Mouse (Mus musculus): ENCODE measurements around the gene 1700017B05Rik. TPM values are rescaled to one million over a fixed set of nuclear protein-coding genes. Genes with fewer than 3 reads are reported as not detected.
"Not testable (repeated sequence)": the region's sequence is repeated elsewhere in the genome, so short reads cannot be mapped to it uniquely, and the experiment has no call there.

Gene 1700017B05Rik
- total RNA-seq, 2 experiments from 2014 or later, result 10.2 to 12.8 TPM

- no peak for DNase-seq
Measured at GRCm38 (mm10) chr9:57247201-57247671, 15.2 kb downstream of the 1700017B05Rik start.

GRCm38 (mm10) chr9:57246482-57246881 lies 15.9 kb downstream of the 1700017B05Rik start:
- DNase-seq, result no peak

DNA sequence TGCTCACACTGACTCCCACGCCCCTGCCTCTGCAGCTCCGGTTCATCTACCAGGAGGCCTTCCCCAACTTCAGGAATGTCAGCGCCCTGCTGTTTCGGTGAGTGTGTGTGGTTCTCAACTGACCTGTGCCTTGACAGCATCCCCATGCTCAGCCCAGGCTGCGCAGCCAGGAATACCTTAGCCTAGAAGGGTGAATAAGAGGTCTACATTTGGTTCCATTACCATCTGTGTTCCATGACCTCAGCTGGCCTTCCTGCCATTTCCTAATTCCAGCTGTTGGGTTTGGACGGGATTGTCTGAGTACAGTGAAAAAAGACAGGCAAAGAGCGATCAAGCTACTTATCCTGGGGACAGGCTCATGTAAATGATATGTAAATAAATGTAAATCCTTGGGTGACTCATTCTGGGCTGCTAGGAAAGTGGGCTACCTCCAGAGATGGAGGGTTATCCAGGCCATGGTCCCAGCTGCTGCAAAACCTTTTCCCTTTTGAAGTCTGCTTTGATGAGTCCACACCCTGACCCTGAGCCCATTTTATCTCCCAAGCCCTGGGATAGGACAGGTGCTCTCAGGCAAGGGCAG lies 18.2 kb downstream of the 1700017B05Rik start:
- DNase-seq, result no peak

GRCm38 (mm10) chr9:57242916-57243315 lies 19.5 kb downstream of the 1700017B05Rik start:
- no peak for DNase-seq

DNA sequence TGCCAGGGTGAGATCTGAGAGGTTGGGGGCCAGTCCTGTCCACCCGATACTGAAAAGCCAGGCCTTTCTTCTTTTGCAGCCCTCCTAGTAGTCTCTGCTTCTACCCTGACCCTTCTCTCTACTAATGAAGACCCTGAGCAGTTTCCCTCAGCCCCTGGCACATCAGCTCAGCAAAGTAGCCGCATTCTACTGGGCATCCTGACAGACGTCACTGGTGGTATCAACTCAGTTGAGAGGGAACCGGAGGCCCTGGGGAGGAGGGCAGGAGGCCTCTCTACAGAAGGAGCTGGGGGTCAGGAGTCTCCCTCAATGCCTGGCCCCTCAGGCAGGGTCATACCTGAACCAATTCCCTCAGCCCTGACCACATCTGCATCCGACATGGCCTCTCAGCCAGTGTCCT lies 21.3 kb downstream of the 1700017B05Rik start:
- no peak for DNase-seq

- DNase-seq, result no peak
Measured at GRCm38 (mm10) chr9:57238220-57238619, 24.2 kb downstream of the 1700017B05Rik start.

- DNase-seq, result no peak
Measured at GRCm38 (mm10) chr9:57237705-57238104, 24.7 kb downstream of the 1700017B05Rik start.

GRCm38 (mm10) chr9:57236256-57236655 lies 26.2 kb downstream of the 1700017B05Rik start, which contains the start of gene Trcg1:
Gene Trcg1 (plus strand): TSS chr9:57236556.
- no peak for DNase-seq

GRCm38 (mm10) chr9:57233767-57234166 lies 28.6 kb downstream of the 1700017B05Rik start:
- no peak for DNase-seq

DNA sequence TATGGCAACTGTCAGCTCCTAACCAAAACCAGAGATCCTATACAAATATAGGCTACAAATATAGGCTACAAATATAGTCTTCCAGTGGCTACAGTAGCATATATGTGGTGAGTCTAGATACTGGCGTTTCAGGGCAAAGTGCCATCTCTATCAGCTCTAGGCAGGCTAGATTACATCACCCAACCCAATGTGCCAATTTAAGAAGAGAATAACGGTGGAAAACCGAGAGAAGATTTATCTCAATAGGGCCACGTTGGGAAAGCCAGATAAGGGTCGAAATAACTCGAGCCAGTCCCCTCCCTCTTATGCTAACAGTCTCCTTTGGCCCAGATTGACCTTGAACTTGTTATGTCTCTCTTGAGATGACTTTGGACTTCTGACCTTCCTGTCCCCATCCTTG lies 29.3 kb downstream of the 1700017B05Rik start:
- DNase-seq, result no peak

DNA sequence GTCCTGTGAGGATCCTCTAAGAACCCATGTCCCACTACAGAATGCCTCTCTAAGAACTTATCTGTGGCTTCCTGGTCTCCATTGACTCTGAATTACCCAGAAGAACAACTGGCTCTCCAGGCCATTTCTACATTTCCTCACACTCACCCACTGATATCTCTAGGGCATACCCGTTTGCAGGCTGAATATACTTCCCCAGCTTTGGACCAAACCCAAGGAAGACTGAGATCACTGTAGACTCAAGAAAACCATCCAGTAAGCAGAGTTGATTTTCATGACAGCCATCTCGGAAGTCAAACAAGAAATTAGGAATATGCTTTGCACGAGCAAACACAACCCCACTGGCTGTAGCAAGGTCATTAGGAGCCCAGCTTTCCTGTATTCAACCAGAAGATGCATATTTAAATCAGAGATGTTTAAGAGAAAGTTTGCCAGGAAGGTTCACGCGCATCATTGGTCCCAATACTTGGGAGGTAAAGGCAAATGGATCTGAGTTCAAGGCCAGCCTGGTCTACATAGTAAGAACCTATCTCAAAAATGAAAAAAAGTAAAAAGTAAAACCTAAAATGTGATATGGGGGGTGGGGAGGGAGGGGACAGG lies 30.0 kb downstream of the 1700017B05Rik start:
- no peak for DNase-seq

DNA sequence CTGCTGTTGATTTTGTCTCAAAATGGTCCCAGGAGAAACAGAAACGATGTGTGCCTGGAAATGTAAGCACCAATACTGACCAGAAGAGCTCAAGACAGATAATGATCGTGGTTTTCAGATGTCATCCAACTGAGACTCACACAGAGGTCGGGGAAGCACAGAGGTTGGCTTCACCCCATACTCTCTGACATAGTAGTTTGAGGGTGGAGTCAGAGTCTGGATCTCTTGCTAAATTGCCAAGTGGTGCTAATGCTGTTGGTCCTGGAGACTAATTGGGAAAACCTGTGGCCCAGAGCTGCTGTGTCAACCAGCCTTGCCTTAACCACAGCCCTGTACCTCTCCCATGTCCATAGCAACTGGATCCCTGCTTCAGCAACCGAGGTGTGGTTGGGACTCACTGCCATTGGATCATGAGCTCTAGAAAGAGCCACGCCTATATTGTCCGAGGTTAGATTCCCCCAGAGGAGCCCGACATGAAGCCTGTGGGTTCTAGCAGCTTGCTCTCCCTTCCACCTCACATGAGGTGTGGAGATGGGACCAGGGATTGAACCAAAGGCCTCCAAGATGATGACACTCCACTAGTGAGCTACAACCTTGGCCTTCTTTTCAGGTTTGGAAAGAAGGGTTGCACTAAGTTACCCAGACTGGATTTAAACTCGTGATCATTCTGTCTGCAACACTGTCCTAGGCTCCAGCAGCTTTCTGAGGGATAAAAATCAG lies 30.7 kb downstream of the 1700017B05Rik start:
- no peak for DNase-seq

- no peak for DNase-seq
Measured at GRCm38 (mm10) chr9:57230146-57230783, 32.1 kb downstream of the 1700017B05Rik start.

GRCm38 (mm10) chr9:57229726-57230125 lies 32.7 kb downstream of the 1700017B05Rik start:
- no peak for DNase-seq

DNA sequence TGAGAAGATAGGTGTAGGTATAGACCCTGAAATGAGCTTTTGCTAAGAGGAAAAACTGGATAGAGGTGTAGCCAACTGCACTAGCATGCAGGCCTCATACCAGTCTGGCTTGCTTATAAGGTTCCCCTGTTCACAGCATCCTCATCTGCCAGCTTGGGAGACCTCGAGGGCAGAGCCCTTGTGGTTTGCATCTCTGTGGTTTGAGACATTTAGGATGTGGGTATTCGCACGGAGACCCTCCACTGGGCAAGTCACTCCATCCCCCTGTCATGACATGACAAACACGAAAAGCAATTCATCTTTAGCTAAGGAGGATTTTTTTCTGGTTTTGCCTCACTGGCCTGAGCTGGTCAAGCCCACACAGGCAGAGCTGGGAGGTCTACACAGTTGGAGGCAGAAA lies 34.2 kb downstream of the 1700017B05Rik start:
- no peak for DNase-seq

GRCm38 (mm10) chr9:57227203-57227602 lies 35.2 kb downstream of the 1700017B05Rik start:
- no peak for DNase-seq

DNA sequence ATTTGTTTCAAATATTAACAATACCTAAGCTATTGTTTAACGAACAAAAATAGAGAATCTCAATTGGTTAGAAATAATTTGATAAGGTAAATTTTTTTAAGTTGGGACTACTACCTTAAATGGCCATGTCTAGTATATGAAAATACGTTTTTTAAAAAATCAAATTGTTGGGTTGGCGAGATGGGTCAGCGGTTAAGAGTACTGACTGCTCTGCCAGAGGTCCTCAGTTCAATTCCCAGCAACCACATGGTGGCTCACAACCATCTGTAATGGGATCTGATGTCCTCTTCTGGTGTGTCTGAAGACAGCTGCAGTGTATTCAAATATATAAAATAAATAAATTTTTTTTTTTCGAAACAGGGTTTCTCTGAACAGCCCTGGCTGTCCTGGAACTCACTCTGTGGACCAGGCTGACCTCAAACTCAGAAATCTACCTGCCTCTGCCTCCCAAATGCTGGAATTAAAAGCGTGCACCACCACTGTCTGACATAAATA lies 35.7 kb downstream of the 1700017B05Rik start:
- DNase-seq, result not testable (repeated sequence)

DNA sequence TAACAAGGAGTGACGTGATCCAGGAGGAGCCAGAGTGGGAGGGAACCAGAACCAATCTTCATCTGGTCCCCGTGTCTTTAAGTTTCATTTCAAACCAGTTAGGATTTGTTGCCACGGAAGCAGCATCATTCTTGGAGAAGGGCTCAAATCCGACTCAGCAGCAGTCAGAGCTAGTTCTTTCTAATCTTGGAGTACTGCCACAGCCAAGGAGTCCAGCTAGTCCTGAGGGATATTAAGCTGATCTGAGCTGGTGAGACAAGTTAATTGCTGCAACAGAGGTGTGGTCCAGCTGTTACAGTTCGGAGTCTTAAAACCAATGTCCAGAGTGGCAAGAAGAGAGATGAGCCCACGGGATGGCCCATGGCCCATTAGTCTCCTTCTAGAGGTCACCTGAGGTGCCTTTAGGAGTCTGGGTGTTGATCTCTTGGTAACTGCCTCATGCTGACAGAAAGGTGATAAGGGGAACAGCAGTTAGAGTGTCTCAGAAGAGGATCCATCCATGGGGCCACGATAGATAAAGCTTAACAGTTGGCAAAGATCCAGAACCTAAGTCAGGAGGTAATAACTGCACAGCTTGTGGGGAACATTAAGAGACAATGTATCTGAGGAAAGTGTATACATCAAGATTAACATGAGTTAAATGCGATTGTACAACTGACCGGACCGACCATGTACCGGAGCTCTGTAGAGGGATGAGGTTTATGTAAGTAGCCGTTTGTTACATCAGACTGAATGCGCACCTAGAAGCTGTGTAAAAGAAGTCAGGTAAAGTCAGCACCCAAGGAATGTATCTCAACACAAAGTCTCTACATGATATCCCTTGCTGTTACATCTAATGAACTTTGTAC lies 36.4 kb downstream of the 1700017B05Rik start:
- no peak for DNase-seq

GRCm38 (mm10) chr9:57223341-57223740 lies 39.1 kb downstream of the 1700017B05Rik start:
- DNase-seq, result no peak

GRCm38 (mm10) chr9:57220356-57220755 lies 42.1 kb downstream of the 1700017B05Rik start:
- no peak for DNase-seq

DNA sequence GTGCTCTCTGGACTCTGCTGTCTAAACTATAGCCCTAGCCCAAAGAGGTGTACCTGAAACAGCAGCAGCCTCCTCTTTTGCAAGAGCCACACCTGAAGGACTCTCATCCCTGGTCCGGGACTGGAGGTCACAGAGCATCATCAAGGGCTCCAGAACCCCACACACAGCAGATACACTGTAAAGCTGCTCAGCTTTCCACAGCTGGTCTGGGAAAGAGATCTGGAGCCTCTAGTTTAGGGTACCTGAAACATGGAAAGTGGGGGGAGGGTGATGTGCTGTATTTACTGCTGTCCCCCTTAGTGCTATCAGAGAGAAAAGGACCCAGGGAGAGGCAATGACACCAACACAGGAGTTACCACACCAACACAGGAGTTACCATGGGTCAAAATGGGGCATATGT lies 42.9 kb downstream of the 1700017B05Rik start:
- no peak for DNase-seq

GRCm38 (mm10) chr9:57218776-57219175 lies 43.6 kb downstream of the 1700017B05Rik start:
- no peak for DNase-seq
